Mouse (Mus musculus): Measurements from ENCODE around the gene Tctex1d2. TPM values are rescaled to one million over a fixed set of nuclear protein-coding genes. Genes with fewer than 3 reads are reported as not detected.

Gene Tctex1d2
- total RNA-seq, 2 experiments from 2014 or later: 15.5 to 17.1 TPM

DNA sequence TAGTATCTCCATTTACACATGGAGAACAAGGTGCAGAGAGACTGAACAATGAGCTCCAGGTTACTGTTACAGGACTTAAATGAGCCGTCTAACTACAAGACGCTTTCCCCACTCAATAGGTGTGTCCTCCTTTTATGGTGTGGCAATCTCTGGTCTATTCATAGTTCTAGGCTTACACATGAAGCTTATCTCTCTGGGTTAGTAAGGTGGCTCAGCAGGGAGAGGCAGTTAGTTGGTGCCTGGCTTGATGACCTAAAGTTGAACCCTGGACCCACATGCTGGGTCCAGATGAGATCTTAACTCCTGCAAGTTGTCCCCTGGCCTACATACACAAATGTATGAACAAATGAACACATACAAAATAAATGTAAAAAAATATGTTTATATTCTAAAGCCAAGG is 43.9 kb downstream of the Tctex1d2 start:
- no peak for DNase-seq (ENCODE audit: low spot score in 2 of 2)

DNA sequence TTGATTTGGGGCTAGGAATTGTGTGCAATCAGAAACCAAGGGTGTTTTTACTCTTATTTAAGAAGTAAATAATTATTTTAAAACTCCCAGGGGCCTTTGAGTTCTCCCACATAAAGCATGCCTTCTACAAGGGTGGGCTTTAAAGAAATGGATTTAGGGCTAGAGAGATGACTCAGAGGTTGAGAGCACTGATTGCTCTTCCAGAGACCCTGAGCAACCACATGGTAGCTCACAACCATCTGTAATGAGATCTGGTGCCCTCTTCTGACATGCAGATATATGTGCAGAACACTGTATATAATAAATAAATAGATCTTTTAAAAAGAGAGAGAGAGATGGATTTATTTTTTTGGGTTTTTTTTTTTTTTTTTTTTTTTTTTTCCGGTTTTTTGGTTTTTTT is 45.4 kb downstream of the Tctex1d2 start:
- no peak for DNase-seq (ENCODE audit: low spot score in 2 of 2)

DNA sequence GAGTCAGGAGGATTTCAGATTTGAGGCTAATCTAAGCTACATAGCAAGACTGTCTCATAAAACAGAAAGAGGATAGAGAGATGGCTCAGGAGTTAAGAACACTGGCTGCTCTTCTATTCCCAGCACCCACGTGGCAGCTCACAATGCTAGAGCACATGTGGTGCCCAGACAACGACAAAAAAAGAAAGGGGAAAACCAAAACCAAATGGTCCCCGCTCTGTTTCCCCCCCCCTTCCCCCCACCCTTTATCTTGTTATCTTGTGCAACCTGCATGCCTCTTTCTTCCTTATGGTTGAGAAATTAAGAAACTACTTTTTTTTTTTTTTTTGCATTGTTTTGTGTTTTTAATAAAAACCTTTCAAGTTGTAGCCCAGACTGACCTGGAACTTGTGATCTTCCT is 49.0 kb downstream of the Tctex1d2 start:
- DNase-seq (ENCODE audit: low spot score in 2 of 2): no peak

DNA sequence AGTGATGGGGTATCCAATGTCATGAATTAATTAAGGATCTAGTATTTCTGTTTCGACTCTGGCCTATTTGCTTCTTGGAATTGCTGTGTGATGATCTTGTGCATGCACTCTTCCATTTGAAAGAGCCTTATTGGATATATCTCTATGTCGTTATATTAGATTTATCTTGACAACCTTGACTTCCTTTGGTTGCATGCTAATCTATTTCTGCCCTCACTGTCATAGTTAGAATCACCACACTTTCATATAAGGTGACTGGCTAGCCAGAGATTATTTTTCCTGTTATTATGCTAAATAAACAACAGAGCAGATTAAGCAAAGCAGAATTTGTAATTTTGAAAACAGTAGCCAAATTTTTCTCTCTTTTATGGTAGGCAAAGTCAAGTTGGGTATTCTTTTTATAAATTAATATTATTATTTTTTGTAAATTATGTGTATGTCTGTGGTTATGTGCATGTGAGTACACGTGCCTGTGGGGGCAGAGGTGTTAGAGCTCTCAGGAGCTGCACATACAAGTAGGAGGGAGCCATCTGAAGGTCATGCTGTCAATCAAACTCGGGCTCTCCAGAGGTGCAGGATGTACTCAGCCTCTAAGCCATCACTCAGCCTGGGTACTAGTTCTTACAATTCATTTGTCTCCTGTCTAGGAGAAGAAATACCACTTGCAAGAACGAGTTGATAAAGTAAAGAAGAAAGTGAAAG is 50.1 kb downstream of the Tctex1d2 start:
- DNase-seq (ENCODE audit: low spot score in 2 of 2): no peak

DNA sequence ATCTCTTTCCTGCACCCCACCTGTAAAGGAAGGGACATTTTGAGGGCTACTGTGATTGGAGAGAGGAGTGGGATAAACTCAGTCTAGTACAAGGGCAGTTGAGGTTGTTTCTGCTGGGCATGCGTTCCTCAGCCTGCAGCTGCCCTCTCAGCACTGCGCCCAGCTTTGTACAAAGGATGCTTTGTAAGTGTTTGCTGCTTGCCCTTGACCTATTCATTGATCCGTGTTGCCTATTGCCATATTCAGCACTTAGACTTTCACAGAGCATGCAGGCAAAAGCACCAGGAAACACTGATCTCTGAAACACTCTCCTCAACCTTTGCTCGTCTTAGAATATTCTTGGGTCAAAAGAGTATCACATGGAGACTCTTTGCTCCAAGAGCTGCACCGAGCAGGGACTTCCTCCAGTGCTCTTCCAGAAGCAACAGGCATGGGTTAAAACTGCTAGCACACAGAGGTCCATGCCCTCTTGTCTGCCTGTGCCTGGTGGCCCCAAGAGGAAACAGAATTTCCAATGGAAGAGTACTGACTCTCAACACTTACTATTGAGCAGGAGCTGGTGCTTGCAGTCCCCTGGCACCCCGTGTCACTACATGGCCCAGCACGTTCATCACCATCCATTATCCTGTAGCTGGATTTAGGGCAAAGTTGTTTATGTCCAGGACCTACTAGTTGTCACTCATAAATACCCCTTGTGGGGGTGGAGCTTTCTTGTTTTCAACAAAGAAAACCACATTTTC is 52.9 kb downstream of the Tctex1d2 start:
- no peak for DNase-seq (ENCODE audit: low spot score in 2 of 2)

DNA sequence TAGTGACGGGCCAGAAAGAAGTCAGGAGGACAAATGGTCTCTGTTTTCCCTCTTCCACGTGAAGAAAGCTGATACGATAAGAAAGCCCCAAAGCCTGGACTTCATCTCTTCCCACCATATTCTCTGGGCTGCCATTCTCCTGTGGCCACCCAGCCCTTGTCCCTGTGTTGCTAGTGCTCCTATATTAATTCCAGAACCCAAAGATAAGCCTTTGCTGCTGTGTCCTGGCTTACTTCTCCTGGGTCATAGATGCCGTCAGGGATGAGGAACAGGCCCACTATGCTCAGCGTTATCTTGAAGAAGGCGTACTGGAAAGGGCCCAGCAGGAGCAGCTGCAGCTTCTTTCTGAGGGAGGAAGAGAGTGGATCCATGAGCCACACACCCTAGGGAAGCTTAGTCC is 57.8 kb downstream of the Tctex1d2 start:
- no peak for DNase-seq (ENCODE audit: low spot score in 2 of 2)

Other genes starting within 250 kb of the Tctex1d2 start
- not detected for gene Bex6, start 239.9 kb upstream of the Tctex1d2 start, total RNA-seq (2021)
- 10 to 100 TPM; 44.8 to 50.3 TPM for gene Fbxo45, start 172.5 kb upstream of the Tctex1d2 start, total RNA-seq (2021)
- 10 to 100 TPM; 12.4 to 12.5 TPM for gene Wdr53, start 172.5 kb upstream of the Tctex1d2 start, total RNA-seq (2021)
- under 1 TPM; 0.23 to 0.35 TPM for gene Smco1, start 148.2 kb upstream of the Tctex1d2 start, total RNA-seq (2021)
- gene Rnf168, start 142.2 kb upstream of the Tctex1d2 start, total RNA-seq (2021): 10 to 100 TPM; 26.9 to 27.3 TPM
- gene Ubxn7, start 87.4 kb upstream of the Tctex1d2 start, total RNA-seq (2021): 10 to 100 TPM; 48.1 to 51.9 TPM
- not detected for gene Tm4sf19, start 19.2 kb upstream of the Tctex1d2 start, total RNA-seq (2021)
- 10 to 100 TPM; 36.2 to 41.3 TPM for gene Pcyt1a, start 11.2 kb downstream of the Tctex1d2 start, total RNA-seq (2021)
- gene Slc51a, start 68.2 kb downstream of the Tctex1d2 start, total RNA-seq (2021): not detected
- not detected for gene Zdhhc19, start 76.6 kb downstream of the Tctex1d2 start, total RNA-seq (2021)
- 10 to 100 TPM; 51.8 to 61.6 TPM for gene Tfrc, start 189.2 kb downstream of the Tctex1d2 start, total RNA-seq (2021)
- gene Tnk2, start 224.2 kb downstream of the Tctex1d2 start, total RNA-seq (2021): 100 to 1,000 TPM; 245 to 253 TPM